Mouse (Mus musculus): Measurements from ENCODE around the gene Ppp4r4.

DNA sequence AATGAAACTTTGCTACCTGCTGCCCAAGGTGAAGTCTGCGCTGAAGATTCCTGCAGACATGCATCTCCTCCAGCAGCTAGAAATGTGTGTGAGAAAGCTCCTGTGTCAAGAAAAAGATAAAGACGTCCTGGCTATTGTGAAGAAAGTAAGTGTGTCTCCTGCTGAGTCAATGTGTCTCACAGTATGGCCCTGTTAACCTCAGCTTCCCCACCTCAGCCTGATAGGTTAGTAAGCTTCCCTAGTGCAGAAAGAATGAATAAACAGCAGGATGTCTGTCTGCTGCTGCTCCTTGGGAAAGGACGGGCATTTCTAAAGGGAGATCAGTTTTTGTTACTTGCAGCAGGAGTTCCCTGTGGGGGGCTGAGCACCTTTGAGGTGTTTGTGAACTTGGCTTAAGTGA lies 68.3 kb downstream of the Ppp4r4 start:
- no peak for TF ChIP-seq CTCF (IDR thresholded peaks at IDR 0.05; ENCODE audit: borderline replicate concordance, extremely low read depth, insufficient read depth, insufficient read length)
- no peak for TF ChIP-seq POLR2A (IDR thresholded peaks at IDR 0.05; ENCODE audit: borderline replicate concordance, extremely low read depth, insufficient read depth, insufficient read length, poor library complexity, severe bottlenecking)
